Mouse (Mus musculus) MEL (cell line): ENCODE measurements around the gene Ankrd35. TPM values are rescaled to one million over a fixed set of nuclear protein-coding genes. Genes with fewer than 3 reads are reported as not detected.

Source experiments
- DNase-seq: peaks from one replicate; pipeline ENCODE4 v3.0.0; 2011; ENCODE audit warnings: low read depth, low spot score
- H3K27ac ChIP-seq: 2 replicates; pipeline ENCODE4 v1.5.1; 2012; ENCODE audit warnings: low read depth, mild to moderate bottlenecking, control low read depth, low read length, moderate library complexity; ENCODE audit not compliant: control insufficient read depth
- H3K27me3 ChIP-seq, 2 experiments: fragments of 150-350 bp in 1 of 2; sonication (generic) in 1 of 2; 2 replicates each; pipeline ENCODE4 v1.6.1; 2012; ENCODE audit warnings: low read length in 2 of 2, mild to moderate bottlenecking in 2 of 2, improper control_type of control experiment in 1 of 2, moderate library complexity in 1 of 2; ENCODE audit not compliant: insufficient read depth in 2 of 2, control insufficient read depth in 1 of 2
- H3K36me3 ChIP-seq, 2 experiments: 2 replicates each; pipeline ENCODE4 v1.6.1; 2012 to 2014; ENCODE audit warnings: low read length in 2 of 2, improper control_type of control experiment in 1 of 2, inconsistent platforms in 1 of 2, mild to moderate bottlenecking in 1 of 2; ENCODE audit not compliant: insufficient read depth in 2 of 2, control insufficient read depth in 1 of 2
- H3K4me1 ChIP-seq, 2 experiments: fragments of 150-350 bp in 1 of 2; sonication (generic) in 1 of 2; 2 replicates each; pipeline ENCODE4 v1.6.1; 2012; ENCODE audit warnings: low read length in 2 of 2, improper control_type of control experiment in 1 of 2, mild to moderate bottlenecking in 1 of 2; ENCODE audit not compliant: insufficient read depth in 2 of 2, control insufficient read depth in 1 of 2
- H3K4me3 ChIP-seq, 2 experiments: fragments of 150-350 bp in 1 of 2; sonication (generic) in 1 of 2; 2 replicates each; pipeline ENCODE4 v1.5.1; 2012; ENCODE audit warnings: low read depth in 2 of 2, low read length in 2 of 2, mild to moderate bottlenecking in 2 of 2, moderate library complexity in 2 of 2, control low read depth in 1 of 2, improper control_type of control experiment in 1 of 2; ENCODE audit not compliant: control insufficient read depth in 1 of 2, insufficient read depth in 1 of 2
- H3K79me2 ChIP-seq: 2 replicates; pipeline ENCODE4 v1.6.1; 2012; ENCODE audit warnings: mild to moderate bottlenecking, low read length, moderate library complexity; ENCODE audit not compliant: control insufficient read depth, poor library complexity, insufficient read depth
- H3K9ac ChIP-seq: 2 replicates; pipeline ENCODE4 v1.6.1; 2012; ENCODE audit warnings: low read depth, mild to moderate bottlenecking, control low read depth, low read length, moderate library complexity; ENCODE audit not compliant: control insufficient read depth, poor library complexity, severe bottlenecking
- H3K9me3 ChIP-seq: fragments of 150-350 bp; sonication (generic); replicated peaks from 2 replicates; pipeline ENCODE4 v1.6.1; 2012; ENCODE audit warnings: mild to moderate bottlenecking, low read length, improper control_type of control experiment, moderate library complexity; ENCODE audit not compliant: insufficient read depth
- BHLHE40 ChIP-seq: IDR thresholded peaks from 2 replicates; pipeline ENCODE4 v1.6.1; 2012; ENCODE audit warnings: low read depth, mild to moderate bottlenecking, inconsistent platforms, low read length, improper control_type of control experiment, borderline replicate concordance
- CHD1 ChIP-seq: IDR thresholded peaks from 2 replicates; pipeline ENCODE4 v1.6.1; 2012; ENCODE audit warnings: low read depth, mild to moderate bottlenecking, inconsistent platforms, low read length, improper control_type of control experiment
- CTCF ChIP-seq, 3 experiments: IDR thresholded peaks in 2 of 3; conservative IDR thresholded peaks in 1 of 3; 2 replicates each; pipeline ENCODE4 v1.5.1; 2011 to 2012; ENCODE audit warnings: low read length in 3 of 3, low read depth in 2 of 3, mild to moderate bottlenecking in 2 of 3, improper control_type of control experiment in 1 of 3, inconsistent platforms in 1 of 3, mixed read lengths in 1 of 3, moderate library complexity in 1 of 3; ENCODE audit not compliant: control insufficient read depth in 1 of 3, insufficient read depth in 1 of 3, poor library complexity in 1 of 3, severe bottlenecking in 1 of 3
- HCFC1 ChIP-seq: IDR thresholded peaks from 2 replicates; pipeline ENCODE4 v1.6.1; 2012; ENCODE audit warnings: low read depth, mild to moderate bottlenecking, inconsistent platforms, low read length, improper control_type of control experiment, moderate library complexity
- MAX ChIP-seq: IDR thresholded peaks from 2 replicates; pipeline ENCODE4 v1.6.1; 2011; ENCODE audit warnings: low read length, improper control_type of control experiment
- MAZ ChIP-seq: IDR thresholded peaks from 2 replicates; pipeline ENCODE4 v1.6.1; 2012; ENCODE audit warnings: low read depth, mild to moderate bottlenecking, inconsistent platforms, low read length, improper control_type of control experiment
- MEF2A ChIP-seq: IDR thresholded peaks from 2 replicates; pipeline ENCODE4 v1.6.1; 2014; ENCODE audit warnings: low read depth, mild to moderate bottlenecking, inconsistent platforms, low read length, improper control_type of control experiment; ENCODE audit not compliant: poor library complexity, insufficient replicate concordance, severe bottlenecking; ENCODE audit errors: extremely low read depth
- NELFE ChIP-seq: IDR thresholded peaks from 2 replicates; pipeline ENCODE4 v1.6.1; 2011; ENCODE audit warnings: low read depth, low read length, improper control_type of control experiment
- POLR2AphosphoS2 ChIP-seq: IDR thresholded peaks from 2 replicates; pipeline ENCODE4 v1.6.1; 2011; ENCODE audit warnings: low read length, improper control_type of control experiment
- POLR2AphosphoS5 ChIP-seq: IDR thresholded peaks from 2 replicates; pipeline ENCODE4 v1.6.1; 2012; ENCODE audit warnings: low read depth, borderline replicate concordance, mild to moderate bottlenecking, inconsistent platforms, low read length, moderate library complexity, mixed read lengths
- RAD21 ChIP-seq: IDR thresholded peaks from 2 replicates; pipeline ENCODE4 v1.6.1; 2011; ENCODE audit warnings: mild to moderate bottlenecking, low read depth, low read length, improper control_type of control experiment
- SIN3A ChIP-seq: IDR thresholded peaks from 2 replicates; pipeline ENCODE4 v1.6.1; 2012; ENCODE audit warnings: low read length, improper control_type of control experiment, inconsistent platforms
- SMC3 ChIP-seq: IDR thresholded peaks from 2 replicates; pipeline ENCODE4 v1.6.1; 2011; ENCODE audit warnings: low read depth, low read length, improper control_type of control experiment
- TAL1 ChIP-seq: IDR thresholded peaks from 2 replicates; pipeline ENCODE4 v1.6.1; 2012; ENCODE audit warnings: mild to moderate bottlenecking, inconsistent platforms, low read length, moderate library complexity, mixed read lengths
- UBTF ChIP-seq: IDR thresholded peaks from 2 replicates; pipeline ENCODE4 v1.6.1; 2012; ENCODE audit warnings: low read depth, mild to moderate bottlenecking, inconsistent platforms, low read length, improper control_type of control experiment, moderate library complexity, borderline replicate concordance; ENCODE audit not compliant: insufficient read depth
- USF2 ChIP-seq, 2 experiments: IDR thresholded peaks; 2 replicates each; pipeline ENCODE4 v1.6.1; 2011 to 2012; ENCODE audit warnings: improper control_type of control experiment in 2 of 2, low read length in 2 of 2, borderline replicate concordance in 1 of 2, inconsistent platforms in 1 of 2, low read depth in 1 of 2, mild to moderate bottlenecking in 1 of 2; ENCODE audit not compliant: insufficient read depth in 1 of 2
- ZC3H11A ChIP-seq: IDR thresholded peaks from 2 replicates; pipeline ENCODE4 v1.6.1; 2012; ENCODE audit warnings: low read depth, mild to moderate bottlenecking, inconsistent platforms, low read length, improper control_type of control experiment
- ZKSCAN1 ChIP-seq: IDR thresholded peaks from 2 replicates; pipeline ENCODE4 v1.6.1; 2012; ENCODE audit warnings: low read depth, mild to moderate bottlenecking, inconsistent platforms, low read length, improper control_type of control experiment, moderate library complexity
- ZMIZ1 ChIP-seq: IDR thresholded peaks from 2 replicates; pipeline ENCODE4 v1.6.1; 2012; ENCODE audit warnings: low read depth, mild to moderate bottlenecking, inconsistent platforms, low read length, improper control_type of control experiment, moderate library complexity
- polyA plus RNA-seq, 2 experiments: library from polyadenylated mRNA; stranded (reverse) in 1 of 2; unstranded in 1 of 2; fragments of >175 nt in 1 of 2; fragments of >200 nt in 1 of 2; gene quantifications; 2 replicates each; pipeline versions ENCODE4 v1.2.1 to v1.2.4; 2012; ENCODE audit warnings: low replicate concordance in 2 of 2, low read depth in 1 of 2; ENCODE audit not compliant: insufficient read length in 2 of 2, insufficient read depth in 1 of 2, missing spikeins in 1 of 2
- total RNA-seq: library from RNA; depleted of rRNA; stranded (reverse); fragments of 300-350 nt; gene quantifications from 2 replicates; pipeline ENCODE4 v1.2.3, GENCODE M21; 2012

The Ankrd35 gene
- total and polyA plus RNA-seq, 3 experiments: 0.62 to 0.77 TPM; not detected in 1

GRCm38 (mm10) chr3:96700376-96700775, 30.4 kb downstream of the Ankrd35 start:
- Histone ChIP-seq H3K4me3 (no peak overlapping the region), H3K9ac (no peak overlapping the region), H3K27me3 (no peaks in the 10 kb centered on the region), H3K36me3 (peaks cover 0 to 8% of the 10 kb centered on the region in 2 experiments; a peak in 2 of 4 replicates), H3K79me2 (peaks cover 3% of the 10 kb centered on the region; the same call in 1 of the 2 replicates), H3K27ac (no peak overlapping the region), H3K4me1 (peaks cover 5 to 10% of the 10 kb centered on the region in 2 experiments; a peak in 3 of 4 replicates), H3K9me3 (no peaks in the 10 kb centered on the region)
- TF ChIP-seq ZKSCAN1: no peak
- no peak for TF ChIP-seq MAX
- peak; percentile 70 for TF ChIP-seq ZC3H11A
- TF ChIP-seq SMC3: peak; percentile 93
- TF ChIP-seq CTCF (IDR thresholded peaks at IDR 0.05 in 2 of 3, conservative IDR thresholded peaks at IDR 0.05 in 1 of 3; ENCODE audit: control insufficient read depth in 1 of 3, insufficient read depth in 1 of 3, low read depth in 2 of 3, low read length in 3 of 3, poor library complexity in 1 of 3, severe bottlenecking in 1 of 3): peak; percentile 50 to 96 (median 87)
- TF ChIP-seq UBTF: no peak
- peak; percentile 74 for TF ChIP-seq RAD21
- no peak for TF ChIP-seq ZMIZ1
- no peak for TF ChIP-seq POLR2AphosphoS2
- DNase-seq: peak; percentile 88

- H3K36me3 ChIP-seq: peaks cover 0 to 3% of the 10 kb centered on the region in 2 experiments; a peak in 2 of 4 replicates
These were observed 31.1 kb downstream of the Ankrd35 start for GRCm38 (mm10) chr3:96701003-96701402.

More at GRCm38 (mm10) chr3:96701003-96701402, 31.1 kb downstream of the Ankrd35 start:
- H3K4me1 ChIP-seq: peaks cover 3 to 6% of the 10 kb centered on the region in 2 experiments; a peak in 3 of 4 replicates
- no peak for DNase-seq
- H3K4me3 ChIP-seq: no peak overlapping the region
- H3K9ac ChIP-seq: no peak overlapping the region
- TF ChIP-seq CHD1 (no peak), CTCF (IDR thresholded peaks at IDR 0.05 in 2 of 3, conservative IDR thresholded peaks at IDR 0.05 in 1 of 3; ENCODE audit: control insufficient read depth in 1 of 3, insufficient read depth in 1 of 3, low read depth in 2 of 3, low read length in 3 of 3, poor library complexity in 1 of 3, severe bottlenecking in 1 of 3) (no peak), TAL1 (no peak), UBTF (no peak), MAX (no peak), NELFE (no peak), MEF2A (no peak), RAD21 (no peak), HCFC1 (no peak), USF2 (IDR thresholded peaks at IDR 0.05; ENCODE audit: borderline replicate concordance in 1 of 2, insufficient read depth in 1 of 2, low read depth in 1 of 2, low read length in 2 of 2) (no peak), POLR2AphosphoS5 (no peak), SIN3A (no peak), POLR2AphosphoS2 (no peak), MAZ (no peak), BHLHE40 (no peak), ZMIZ1 (no peak)
- no peak overlapping the region for H3K27ac ChIP-seq
- no peaks in the 10 kb centered on the region for H3K27me3 ChIP-seq
- peaks cover 3% of the 10 kb centered on the region; the same call in 1 of the 2 replicates for H3K79me2 ChIP-seq
- no peaks in the 10 kb centered on the region for H3K9me3 ChIP-seq
